ENCODE assay signal across 14 mouse cellular contexts in the genomic region with DNA sequence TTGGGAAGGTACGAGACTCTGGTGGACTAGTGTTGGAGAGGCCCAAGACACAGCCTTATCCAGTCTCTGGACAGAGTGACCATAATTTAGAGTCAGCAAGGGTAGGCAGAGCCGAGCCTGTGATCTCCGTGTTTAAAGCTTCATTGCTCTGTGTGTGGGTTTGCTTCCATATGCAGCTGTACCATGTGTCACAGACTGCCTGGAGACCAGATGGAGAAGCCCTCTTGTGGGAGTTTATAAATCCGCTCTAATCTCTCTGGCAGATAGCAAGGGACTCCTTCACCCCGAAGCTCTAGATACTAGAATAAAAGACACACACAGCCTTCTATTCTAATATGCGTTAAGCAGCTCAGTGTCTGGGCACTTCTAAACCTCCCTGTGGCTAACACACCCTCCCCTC. TPM values are rescaled to one million over a fixed set of nuclear protein-coding genes. Genes with fewer than 3 reads are reported as not detected.
DNase-seq lines count a peak whose midpoint lies in the region; ATAC-seq and TF ChIP-seq lines count a peak whose summit lies in the region.
"Had no signal": no experiment of that assay in that cellular context is flagged by ENCODE, and none has a peak within 500 bp of the region (broad histone marks: within the 10 kb centered on the region; RNA-seq: fewer than 3 reads in every experiment).

No protein-coding gene starts in this region.

- no peaks in the 10 kb centered on the region for H3K9me3 ChIP-seq in forebrain, embryonic 15.5 days
- no peaks in the 10 kb centered on the region for H3K9me3 ChIP-seq in forebrain, embryonic 12.5 days
- no peaks in the 10 kb centered on the region for H3K9me3 ChIP-seq in neural tube, embryonic 13.5 days
- H3K9me3 ChIP-seq in midbrain, postnatal 0 days (ENCODE audit: low read length) = no peaks in the 10 kb centered on the region
- H3K9me3 ChIP-seq: G1E; liver, embryonic 12.5 days had no signal

- H3K4me2 ChIP-seq in forebrain, embryonic 15.5 days (replicated peaks) = no peak overlapping the region
- H3K4me2 ChIP-seq in forebrain, embryonic 12.5 days = no peak overlapping the region
- H3K4me2 ChIP-seq in neural tube, embryonic 13.5 days = no peak overlapping the region
- H3K4me2 ChIP-seq in midbrain, postnatal 0 days (ENCODE audit: low read depth, low read length, poor library complexity, severe bottlenecking) = no peak overlapping the region
- H3K4me2 ChIP-seq: liver, embryonic 12.5 days had no signal

- WGBS in forebrain, embryonic 15.5 days = 69% methylated on average over 6 of the region's 6 CpGs
- WGBS in forebrain, embryonic 12.5 days = 79% methylated on average over 6 of the region's 6 CpGs
- 61% methylated on average over 6 of the region's 6 CpGs for WGBS in neural tube, embryonic 13.5 days
- 32% methylated on average over 6 of the region's 6 CpGs for WGBS in midbrain, postnatal 0 days

- H3K4me3 ChIP-seq in forebrain, embryonic 15.5 days = no peak overlapping the region
- H3K4me3 ChIP-seq in forebrain, embryonic 12.5 days (replicated peaks) = no peak overlapping the region
- no peak overlapping the region for H3K4me3 ChIP-seq in neural tube, embryonic 13.5 days
- H3K4me3 ChIP-seq in midbrain, postnatal 0 days (ENCODE audit: low read depth, low read length) = no peak overlapping the region
- H3K4me3 ChIP-seq: liver, embryonic 12.5 days had no signal

- H3K9ac ChIP-seq in forebrain, embryonic 15.5 days (replicated peaks) = no peak overlapping the region
- no peak overlapping the region for H3K9ac ChIP-seq in forebrain, embryonic 12.5 days
- no peak overlapping the region for H3K9ac ChIP-seq in neural tube, embryonic 13.5 days
- no peak overlapping the region for H3K9ac ChIP-seq in midbrain, postnatal 0 days (replicated peaks; ENCODE audit: low read length, poor library complexity, severe bottlenecking)
- H3K9ac ChIP-seq: liver, embryonic 12.5 days had no signal

- H3K27ac ChIP-seq in forebrain, embryonic 15.5 days (replicated peaks) = peak overlapping the region; percentile 77
- no peak overlapping the region; the same call in 1 of the 2 replicates for H3K27ac ChIP-seq in forebrain, embryonic 12.5 days
- peak overlapping the region; percentile 61 for H3K27ac ChIP-seq in neural tube, embryonic 13.5 days (replicated peaks)
- H3K27ac ChIP-seq in midbrain, postnatal 0 days (ENCODE audit: low read depth, low read length) = no peak overlapping the region
- H3K27ac ChIP-seq: liver, embryonic 12.5 days had no signal

- no peak; the same call in 1 of the 2 replicates for ATAC-seq in forebrain, embryonic 15.5 days (replicated peaks)
- no peak for ATAC-seq in forebrain, embryonic 12.5 days (ENCODE audit: low FRiP score)
- ATAC-seq in neural tube, embryonic 13.5 days (ENCODE audit: low read depth) = no peak
- 0 out of 2 replicates have a peak, but pooled peaks have one; percentile 20 for ATAC-seq in midbrain, postnatal 0 days (ENCODE audit: low FRiP score)
- ATAC-seq: liver, embryonic 12.5 days had no signal

- H3K27me3 ChIP-seq in forebrain, embryonic 15.5 days = no peaks in the 10 kb centered on the region
- H3K27me3 ChIP-seq in forebrain, embryonic 12.5 days = no peaks in the 10 kb centered on the region
- no peaks in the 10 kb centered on the region for H3K27me3 ChIP-seq in neural tube, embryonic 13.5 days
- H3K27me3 ChIP-seq in midbrain, postnatal 0 days (ENCODE audit: insufficient read depth, low read length) = no peaks in the 10 kb centered on the region
- H3K27me3 ChIP-seq: liver, embryonic 12.5 days had no signal

- TF ChIP-seq CTCF in midbrain, postnatal 0 days (IDR thresholded peaks at IDR 0.05) = peak; percentile 44

- peaks cover 32% of the 10 kb centered on the region for H3K36me3 ChIP-seq in forebrain, embryonic 15.5 days
- H3K36me3 ChIP-seq in forebrain, embryonic 12.5 days (replicated peaks) = peaks cover 51% of the 10 kb centered on the region
- H3K36me3 ChIP-seq in neural tube, embryonic 13.5 days = peaks cover 44% of the 10 kb centered on the region
- peaks cover 30% of the 10 kb centered on the region for H3K36me3 ChIP-seq in midbrain, postnatal 0 days (ENCODE audit: insufficient read depth, low read length)

- no peak for DNase-seq in neural tube, embryonic 10.5 days (ENCODE audit: extremely low spot score, low spot score)
- DNase-seq in layer of hippocampus, postnatal 36 days = peak; percentile 42 to 54
- peak; percentile 46 for DNase-seq in midbrain, postnatal 0 days (ENCODE audit: low spot score)
- DNase-seq in liver = no peak
- DNase-seq in adrenal gland, postnatal 36 days = no peak
- DNase-seq: embryo, embryonic 11 days; heart, adult 11 months; kidney, postnatal 25 days; lung, postnatal 14 days had no signal

- peaks cover 5% of the 10 kb centered on the region; the same call in 1 of the 2 replicates for H3K4me1 ChIP-seq in forebrain, embryonic 15.5 days
- H3K4me1 ChIP-seq in forebrain, embryonic 12.5 days = peaks cover 12% of the 10 kb centered on the region
- peaks cover 13% of the 10 kb centered on the region; the same call in 1 of the 2 replicates for H3K4me1 ChIP-seq in neural tube, embryonic 13.5 days (replicated peaks)
- no peaks in the 10 kb centered on the region for H3K4me1 ChIP-seq in midbrain, postnatal 0 days (ENCODE audit: insufficient read depth, low read length)

RNA-seq across cellular contexts. Expression of gene Padi6, which starts 17.7 kb away (rescaled TPM):
- 0.06 and 0.10 TPM in 2 replicates for polyA plus RNA-seq in forebrain, embryonic 15.5 days (2015; fragmentation: Nextera tagmentation; extraction: Ambion mirVana)
- polyA plus RNA-seq in forebrain, embryonic 12.5 days (2016; fragmentation: Nextera tagmentation; extraction: Ambion mirVana) = not detected in 2 replicates
- not detected in 2 replicates for polyA plus RNA-seq in neural tube, embryonic 13.5 days (2015; fragmentation: Nextera tagmentation; extraction: Ambion mirVana)
- total RNA-seq in layer of hippocampus, postnatal 36 days (2021) = not detected
- total RNA-seq in midbrain, postnatal 0 days (2014; rRNA removed) = not detected in 2 replicates
- polyA plus RNA-seq in midbrain, postnatal 0 days (2015; fragmentation: Nextera tagmentation; extraction: Ambion mirVana) = 0.09 and 0.10 TPM in 2 replicates
- not detected for total RNA-seq in adrenal gland, postnatal 36 days (2021)
- total RNA-seq: G1E had no signal
- polyA plus RNA-seq: G1E; liver, embryonic 12.5 days had no signal

RNA-seq across cellular contexts. Expression of gene Rcc2, which starts 24.4 kb away (rescaled TPM):
- polyA plus RNA-seq in forebrain, embryonic 15.5 days (2015; fragmentation: Nextera tagmentation; extraction: Ambion mirVana) = 36.1 and 51.2 TPM in 2 replicates
- polyA plus RNA-seq in forebrain, embryonic 12.5 days (2016; fragmentation: Nextera tagmentation; extraction: Ambion mirVana) = 45.9 and 81.3 TPM in 2 replicates
- polyA plus RNA-seq in neural tube, embryonic 13.5 days (2015; fragmentation: Nextera tagmentation; extraction: Ambion mirVana) = 23.4 and 30.7 TPM in 2 replicates
- 10 to 100 TPM; 87.9 to 90.7 TPM for total RNA-seq in layer of hippocampus, postnatal 36 days (2021)
- 40.0 and 51.2 TPM in 2 replicates for total RNA-seq in midbrain, postnatal 0 days (2014; rRNA removed)
- polyA plus RNA-seq in midbrain, postnatal 0 days (2015; fragmentation: Nextera tagmentation; extraction: Ambion mirVana) = 11.5 and 13.2 TPM in 2 replicates
- total RNA-seq in adrenal gland, postnatal 36 days (2021) = 10 to 100 TPM; 63.3 to 85.8 TPM

RNA-seq across cellular contexts. Expression of gene Padi4, which starts 49.3 kb away (rescaled TPM):
- 0.06 TPM in 1 of 2 replicates, not detected in the other for polyA plus RNA-seq in forebrain, embryonic 15.5 days (2015; fragmentation: Nextera tagmentation; extraction: Ambion mirVana)
- 0.90 and 1.8 TPM in 2 replicates for polyA plus RNA-seq in forebrain, embryonic 12.5 days (2016; fragmentation: Nextera tagmentation; extraction: Ambion mirVana)
- 0.08 and 0.12 TPM in 2 replicates for polyA plus RNA-seq in neural tube, embryonic 13.5 days (2015; fragmentation: Nextera tagmentation; extraction: Ambion mirVana)
- total RNA-seq in layer of hippocampus, postnatal 36 days (2021) = not detected
- total RNA-seq in midbrain, postnatal 0 days (2014; rRNA removed) = 0.57 TPM in 1 of 2 replicates, not detected in the other
- polyA plus RNA-seq in midbrain, postnatal 0 days (2015; fragmentation: Nextera tagmentation; extraction: Ambion mirVana) = 0.07 and 0.09 TPM in 2 replicates
- total RNA-seq in adrenal gland, postnatal 36 days (2021) = under 1 TPM; 0.23 to 0.63 TPM
- total RNA-seq: G1E had no signal

RNA-seq across cellular contexts. Expression of gene Arhgef10l, which starts 58.9 kb away (rescaled TPM):
- polyA plus RNA-seq in forebrain, embryonic 15.5 days (2015; fragmentation: Nextera tagmentation; extraction: Ambion mirVana) = 24.5 and 26.9 TPM in 2 replicates
- polyA plus RNA-seq in forebrain, embryonic 12.5 days (2016; fragmentation: Nextera tagmentation; extraction: Ambion mirVana) = 26.1 and 31.1 TPM in 2 replicates
- 28.6 and 28.8 TPM in 2 replicates for polyA plus RNA-seq in neural tube, embryonic 13.5 days (2015; fragmentation: Nextera tagmentation; extraction: Ambion mirVana)
- 10 to 100 TPM; 41.7 to 43.9 TPM for total RNA-seq in layer of hippocampus, postnatal 36 days (2021)
- total RNA-seq in midbrain, postnatal 0 days (2014; rRNA removed) = 68.7 and 81.1 TPM in 2 replicates
- polyA plus RNA-seq in midbrain, postnatal 0 days (2015; fragmentation: Nextera tagmentation; extraction: Ambion mirVana) = 20.7 and 23.1 TPM in 2 replicates
- 10 to 100 TPM; 11.9 to 17.7 TPM for total RNA-seq in adrenal gland, postnatal 36 days (2021)

Comparison
In these comparisons a context has a peak if more than half of its experiments do, and no peak if none do; other contexts are left out.
1. H3K27ac ChIP-seq: peak in forebrain, embryonic 15.5 days (single experiment) and neural tube, embryonic 13.5 days (single experiment); none in forebrain, embryonic 12.5 days (single experiment) and midbrain, postnatal 0 days (single experiment).
2. DNase-seq: peak in layer of hippocampus, postnatal 36 days (2 of 2) and midbrain, postnatal 0 days (single experiment); none in neural tube, embryonic 10.5 days (single experiment), liver (single experiment) and adrenal gland, postnatal 36 days (0 of 2).